In genomic region chr14:120866573-120866972, GRCm38 (mm10) we compare ENCODE assay signal across 32 mouse cellular contexts. TPM values are rescaled to one million over a fixed set of nuclear protein-coding genes. Genes with fewer than 3 reads are reported as not detected.
DNase-seq lines count a peak whose midpoint lies in the region; ATAC-seq and TF ChIP-seq lines count a peak whose summit lies in the region.
"Had no signal": no experiment of that assay in that cellular context is flagged by ENCODE, and none has a peak within 500 bp of the region (broad histone marks: within the 10 kb centered on the region; RNA-seq: fewer than 3 reads in every experiment).

No protein-coding gene starts in this region.

- no peak for TF ChIP-seq POLR2A in liver, adult 2 months (IDR thresholded peaks at IDR 0.05; ENCODE audit: extremely low read depth, insufficient read depth, low read length)
- TF ChIP-seq POLR2A in ES-Bruce4 (IDR thresholded peaks at IDR 0.05; ENCODE audit: insufficient read depth, low read length) = no peak

- no peak overlapping the region for H3K4me3 ChIP-seq in forebrain, postnatal 0 days (ENCODE audit: low read depth, low read length)
- no peak overlapping the region for H3K4me3 ChIP-seq in forebrain, embryonic 12.5 days (replicated peaks)
- H3K4me3 ChIP-seq in heart, postnatal 0 days (ENCODE audit: low read depth, low read length) = no peak overlapping the region
- H3K4me3 ChIP-seq in liver, adult 2 months (ENCODE audit: insufficient read depth, low read depth, low read length) = no peak overlapping the region
- H3K4me3 ChIP-seq in liver, embryonic 11.5 days (ENCODE audit: low read depth, low read length) = no peak overlapping the region
- H3K4me3 ChIP-seq in ES-Bruce4 (ENCODE audit: low read depth, low read length) = no peak overlapping the region
- H3K4me3 ChIP-seq: embryonic facial prominence, embryonic 10.5 days; embryonic facial prominence, embryonic 15.5 days; forebrain, embryonic 13.5 days; heart, embryonic 15.5 days; hindbrain, embryonic 12.5 days; kidney, embryonic 15.5 days; megakaryocyte, embryonic 14.5 days; midbrain, embryonic 12.5 days; myocyte; neural tube, embryonic 12.5 days; stomach, embryonic 15.5 days had no signal

- H3K27ac ChIP-seq in forebrain, postnatal 0 days (ENCODE audit: low read depth, low read length) = peak overlapping the region; percentile 57
- H3K27ac ChIP-seq in forebrain, embryonic 12.5 days = no peak overlapping the region
- H3K27ac ChIP-seq in heart, postnatal 0 days (ENCODE audit: low read depth) = peak overlapping the region; percentile 32; the same call in 1 of the 2 replicates
- H3K27ac ChIP-seq in liver, adult 2 months (replicated peaks; ENCODE audit: insufficient read depth, low read depth, low read length) = no peak overlapping the region
- no peak overlapping the region for H3K27ac ChIP-seq in liver, embryonic 11.5 days (ENCODE audit: low read depth, low read length)
- H3K27ac ChIP-seq in ES-Bruce4 (ENCODE audit: insufficient read depth, low read length) = no peak overlapping the region
- H3K27ac ChIP-seq: embryonic facial prominence, embryonic 10.5 days; embryonic facial prominence, embryonic 15.5 days; forebrain, embryonic 13.5 days; heart, embryonic 15.5 days; hindbrain, embryonic 12.5 days; kidney, embryonic 15.5 days; midbrain, embryonic 12.5 days; neural tube, embryonic 12.5 days; stomach, embryonic 15.5 days had no signal

- 91% methylated on average over 8 of the region's 8 CpGs for WGBS in forebrain, postnatal 0 days
- 93% methylated on average over 8 of the region's 8 CpGs for WGBS in forebrain, embryonic 12.5 days
- WGBS in heart, postnatal 0 days = 90% methylated on average over 8 of the region's 8 CpGs
- WGBS in liver, adult 2 months = 92% methylated on average over 8 of the region's 8 CpGs
- WGBS in liver, embryonic 11.5 days = 86% methylated on average over 8 of the region's 8 CpGs

- TF ChIP-seq EP300 in heart, postnatal 0 days (IDR thresholded peaks at IDR 0.05; ENCODE audit: low read depth) = no peak
- TF ChIP-seq EP300 in ES-Bruce4 (IDR thresholded peaks at IDR 0.05; ENCODE audit: insufficient read depth, low read depth, low read length) = no peak

- H3K4me2 ChIP-seq in forebrain, postnatal 0 days (ENCODE audit: low read depth) = no peak overlapping the region
- no peak overlapping the region for H3K4me2 ChIP-seq in forebrain, embryonic 12.5 days
- no peak overlapping the region for H3K4me2 ChIP-seq in heart, postnatal 0 days (ENCODE audit: low read depth, low read length)
- no peak overlapping the region for H3K4me2 ChIP-seq in liver, embryonic 11.5 days
- H3K4me2 ChIP-seq: embryonic facial prominence, embryonic 15.5 days; forebrain, embryonic 13.5 days; heart, embryonic 15.5 days; hindbrain, embryonic 12.5 days; kidney, embryonic 15.5 days; midbrain, embryonic 12.5 days; neural tube, embryonic 12.5 days; stomach, embryonic 15.5 days had no signal

- no peaks in the 10 kb centered on the region for H3K4me1 ChIP-seq in forebrain, postnatal 0 days (ENCODE audit: insufficient read depth)
- peaks cover 7% of the 10 kb centered on the region for H3K4me1 ChIP-seq in forebrain, embryonic 12.5 days
- H3K4me1 ChIP-seq in heart, postnatal 0 days (ENCODE audit: control insufficient read depth, insufficient read depth) = 0 out of 2 replicates have a peak, but pooled peaks cover 3% of the 10 kb centered on the region
- peaks cover 2% of the 10 kb centered on the region; the same call in 1 of the 2 replicates for H3K4me1 ChIP-seq in liver, adult 2 months (ENCODE audit: control insufficient read depth, insufficient read depth, low read length)
- H3K4me1 ChIP-seq in liver, embryonic 11.5 days (replicated peaks; ENCODE audit: control insufficient read depth, insufficient read depth, low read length) = no peaks in the 10 kb centered on the region
- H3K4me1 ChIP-seq in ES-Bruce4 (ENCODE audit: control insufficient read depth, insufficient read depth, low read length) = peaks cover 3% of the 10 kb centered on the region
- H3K4me1 ChIP-seq: embryonic facial prominence, embryonic 10.5 days; forebrain, embryonic 13.5 days; hindbrain, embryonic 12.5 days; kidney, embryonic 15.5 days; megakaryocyte, embryonic 14.5 days; midbrain, embryonic 12.5 days; stomach, embryonic 15.5 days had no signal

- no peaks in the 10 kb centered on the region for H3K79me2 ChIP-seq in liver, adult 2 months (ENCODE audit: control insufficient read depth, insufficient read depth, low read length)

- no peak overlapping the region for H3K9ac ChIP-seq in forebrain, postnatal 0 days
- H3K9ac ChIP-seq in forebrain, embryonic 12.5 days = no peak overlapping the region
- no peak overlapping the region for H3K9ac ChIP-seq in heart, postnatal 0 days (replicated peaks; ENCODE audit: low read depth, low read length)
- H3K9ac ChIP-seq in liver, adult 2 months (ENCODE audit: low read depth, low read length) = no peak overlapping the region
- H3K9ac ChIP-seq in liver, embryonic 11.5 days (ENCODE audit: low read depth, low read length) = no peak overlapping the region
- no peak overlapping the region for H3K9ac ChIP-seq in ES-Bruce4 (ENCODE audit: low read depth, poor library complexity, severe bottlenecking)
- H3K9ac ChIP-seq: embryonic facial prominence, embryonic 15.5 days; forebrain, embryonic 13.5 days; heart, embryonic 15.5 days; hindbrain, embryonic 12.5 days; kidney, embryonic 15.5 days; midbrain, embryonic 12.5 days; neural tube, embryonic 12.5 days; stomach, embryonic 15.5 days had no signal

- ATAC-seq in forebrain, postnatal 0 days = no peak
- no peak for ATAC-seq in forebrain, embryonic 12.5 days (ENCODE audit: low FRiP score)
- no peak for ATAC-seq in heart, postnatal 0 days (ENCODE audit: insufficient read depth, low read depth)
- no peak for ATAC-seq in liver, embryonic 11.5 days (replicated peaks; ENCODE audit: low FRiP score)
- ATAC-seq: activated CD4-positive, CD25-positive, alpha-beta regulatory T cell, adult 4 months; forebrain, embryonic 13.5 days had no signal

- no peak for DNase-seq in forebrain, postnatal 0 days
- no peak for DNase-seq in heart, postnatal 0 days (ENCODE audit: low spot score)
- DNase-seq in heart, adult 8-10 months (ENCODE audit: low spot score) = no peak
- no peak for DNase-seq in liver, adult 2 months (ENCODE audit: extremely low read depth, low read depth, low spot score)
- no peak for DNase-seq in liver, embryonic 11.5 days (ENCODE audit: low spot score)
- no peak for DNase-seq in embryo, embryonic 9.5 days (ENCODE audit: extremely low spot score)
- DNase-seq: adrenal gland, adult 2 months; adrenal gland, postnatal 36 days; cerebellum, adult 18-20 months; cerebellum, postnatal 14 days; heart, postnatal 36 days; kidney, adult 18-20 months; kidney, postnatal 36 days; layer of hippocampus, postnatal 36 days; liver; lung, postnatal 4 days; thymus, adult 2 months; thymus, postnatal 36 days had no signal

- no peaks in the 10 kb centered on the region for H3K27me3 ChIP-seq in forebrain, postnatal 0 days (ENCODE audit: insufficient read depth, low read length)
- H3K27me3 ChIP-seq in forebrain, embryonic 12.5 days = no peaks in the 10 kb centered on the region
- H3K27me3 ChIP-seq in heart, postnatal 0 days (ENCODE audit: control insufficient read depth, insufficient read depth, low read length) = no peaks in the 10 kb centered on the region
- H3K27me3 ChIP-seq in liver, adult 2 months (ENCODE audit: control insufficient read depth, insufficient read depth, low read length) = no peaks in the 10 kb centered on the region
- no peaks in the 10 kb centered on the region for H3K27me3 ChIP-seq in liver, embryonic 11.5 days (replicated peaks; ENCODE audit: control insufficient read depth, insufficient read depth, low read length)
- H3K27me3 ChIP-seq in ES-Bruce4 (ENCODE audit: control insufficient read depth, insufficient read depth, low read length, poor library complexity, severe bottlenecking) = no peaks in the 10 kb centered on the region
- H3K27me3 ChIP-seq: embryonic facial prominence, embryonic 15.5 days; forebrain, embryonic 13.5 days; heart, embryonic 15.5 days; hindbrain, embryonic 12.5 days; kidney, embryonic 15.5 days; midbrain, embryonic 12.5 days; neural tube, embryonic 12.5 days; stomach, embryonic 15.5 days had no signal

- TF ChIP-seq CTCF in forebrain, postnatal 0 days (IDR thresholded peaks at IDR 0.05; ENCODE audit: low read depth) = no peak
- no peak for TF ChIP-seq CTCF in heart, postnatal 0 days (IDR thresholded peaks at IDR 0.05; ENCODE audit: low read depth)
- peak; percentile 22; the same call in 1 of the 2 replicates for TF ChIP-seq CTCF in liver, adult 2 months (IDR thresholded peaks at IDR 0.05; ENCODE audit: low read depth, low read length)
- peak; percentile 33 for TF ChIP-seq CTCF in ES-Bruce4 (IDR thresholded peaks at IDR 0.05; ENCODE audit: low read depth, low read length)

- H3K9me3 ChIP-seq in forebrain, postnatal 0 days (ENCODE audit: low read length) = no peaks in the 10 kb centered on the region
- peaks cover 3% of the 10 kb centered on the region; the same call in 1 of the 2 replicates for H3K9me3 ChIP-seq in forebrain, embryonic 12.5 days
- H3K9me3 ChIP-seq in heart, postnatal 0 days (replicated peaks; ENCODE audit: control insufficient read depth, low read length) = no peaks in the 10 kb centered on the region
- H3K9me3 ChIP-seq in liver, embryonic 11.5 days (ENCODE audit: control insufficient read depth, low read length) = no peaks in the 10 kb centered on the region
- no peaks in the 10 kb centered on the region for H3K9me3 ChIP-seq in ES-Bruce4 (replicated peaks; ENCODE audit: control insufficient read depth, insufficient read depth, low read length, poor library complexity, severe bottlenecking)
- H3K9me3 ChIP-seq: embryonic facial prominence, embryonic 15.5 days; forebrain, embryonic 13.5 days; heart, embryonic 15.5 days; hindbrain, embryonic 12.5 days; kidney, embryonic 15.5 days; neural tube, embryonic 12.5 days; stomach, embryonic 15.5 days had no signal

- no peaks in the 10 kb centered on the region for H3K36me3 ChIP-seq in forebrain, postnatal 0 days (ENCODE audit: insufficient read depth)
- no peaks in the 10 kb centered on the region for H3K36me3 ChIP-seq in forebrain, embryonic 12.5 days (replicated peaks)
- H3K36me3 ChIP-seq in heart, postnatal 0 days (replicated peaks; ENCODE audit: control insufficient read depth, insufficient read depth, low read length) = no peaks in the 10 kb centered on the region
- no peaks in the 10 kb centered on the region for H3K36me3 ChIP-seq in liver, adult 2 months (ENCODE audit: control insufficient read depth, insufficient read depth, low read length)
- H3K36me3 ChIP-seq in liver, embryonic 11.5 days (ENCODE audit: control insufficient read depth, insufficient read depth, low read length) = no peaks in the 10 kb centered on the region; the same call in 1 of the 2 replicates
- H3K36me3 ChIP-seq in ES-Bruce4 (ENCODE audit: control insufficient read depth, insufficient read depth, low read length, poor library complexity, severe bottlenecking) = no peaks in the 10 kb centered on the region
- H3K36me3 ChIP-seq: embryonic facial prominence, embryonic 10.5 days; embryonic facial prominence, embryonic 15.5 days; heart, embryonic 15.5 days; hindbrain, embryonic 12.5 days; kidney, embryonic 15.5 days; midbrain, embryonic 12.5 days; neural tube, embryonic 12.5 days; stomach, embryonic 15.5 days had no signal

RNA-seq across cellular contexts. Expression of gene Ipo5, which starts 44.5 kb away (rescaled TPM):
- 102 and 106 TPM in 2 replicates for total RNA-seq in forebrain, postnatal 0 days (2014; rRNA removed)
- polyA plus RNA-seq in forebrain, postnatal 0 days (2015; fragmentation: Nextera tagmentation; extraction: Ambion mirVana) = 56.2 and 58.1 TPM in 2 replicates
- 131 and 136 TPM in 2 replicates for polyA plus RNA-seq in forebrain, embryonic 12.5 days (2016; fragmentation: Nextera tagmentation; extraction: Ambion mirVana)
- 62.1 and 95.6 TPM in 2 replicates for total RNA-seq in heart, postnatal 0 days (2014; rRNA removed; ENCODE audit: low replicate concordance)
- 36.2 and 40.6 TPM in 2 replicates for polyA plus RNA-seq in heart, postnatal 0 days (2015; fragmentation: Nextera tagmentation; extraction: Ambion mirVana)
- total RNA-seq in heart, adult 8-10 months (2022) = 100 to 1,000 TPM; 113 to 131 (median 125) TPM
- 32.4 TPM in 2 replicates for total RNA-seq in liver, adult 2 months (2014; rRNA removed)
- 8.1 and 8.6 TPM in 2 replicates for polyA plus RNA-seq in liver, adult 2 months (2012; rRNA removed)
- 133 and 150 TPM in 2 replicates for polyA plus RNA-seq in liver, embryonic 11.5 days (2014; fragmentation: Nextera tagmentation; extraction: Ambion mirVana)
- polyA plus RNA-seq in ES-Bruce4 (2011; ENCODE audit: insufficient read depth, insufficient read length, low read depth, missing spikeins) = 440 and 468 TPM in 2 replicates

Comparison
In these comparisons a context has a peak if more than half of its experiments do, and no peak if none do; other contexts are left out.
1. H3K27ac ChIP-seq: peak in forebrain, postnatal 0 days (single experiment) and heart, postnatal 0 days (single experiment); none in forebrain, embryonic 12.5 days (single experiment), liver, adult 2 months (single experiment), liver, embryonic 11.5 days (single experiment) and ES-Bruce4 (single experiment).
2. CTCF ChIP-seq: peak in liver, adult 2 months (single experiment) and ES-Bruce4 (single experiment); none in forebrain, postnatal 0 days (single experiment) and heart, postnatal 0 days (single experiment).